Mouse (Mus musculus): ENCODE measurements around the gene Tdg. TPM values are rescaled to one million over a fixed set of nuclear protein-coding genes. Genes with fewer than 3 reads are reported as not detected.

The Tdg gene
- 89.2 to 102 TPM (median 90.4 TPM) in 4 replicates for total RNA-seq (2023; ENCODE audit: inconsistent age)

GRCm38 (mm10) chr10:82629586-82630255, at the start of gene Tdg:
Gene Tdg, plus strand, starts transcription at chr10:82629828.

GRCm38 (mm10) chr10:82622671-82623552, 6.7 kb upstream of the Tdg start, which contains the start of gene 1190007I07Rik:
Gene 1190007I07Rik, minus strand, starts transcription at chr10:82623228.

DNA sequence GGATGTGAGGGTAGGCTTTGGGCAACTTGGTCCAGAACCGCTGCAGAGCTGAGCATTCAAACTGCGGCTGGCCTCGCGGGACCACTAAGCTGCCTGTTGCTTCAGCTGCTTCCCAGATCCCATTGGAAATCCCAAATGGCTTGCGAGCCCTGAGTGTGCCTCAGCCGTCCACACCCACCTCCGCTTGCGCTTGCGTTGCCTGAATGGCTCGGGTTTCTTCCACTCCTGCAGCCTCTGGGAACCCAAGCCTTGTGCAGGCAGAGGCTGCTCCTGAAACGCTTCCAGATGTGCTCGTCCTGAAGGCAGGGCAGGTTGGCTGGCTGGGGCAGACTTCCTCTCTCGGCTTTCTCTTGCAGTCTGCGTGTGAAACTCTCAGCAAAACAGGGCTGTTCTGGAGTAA, 60.9 kb downstream of the Tdg start, which contains the start of gene Glt8d2:
Gene Glt8d2 (minus strand): TSS at position 157 of the 400 bp plus-strand sequence.

GRCm38 (mm10) chr10:82695956-82696355, 66.3 kb downstream of the Tdg start, which contains the start of gene Hcfc2:
Gene Hcfc2, plus strand, starts transcription at chr10:82696160.

Other genes with a start within 250 kb of the Tdg start
- not detected in 4 replicates for gene Gm1553, start 137.2 kb upstream of the Tdg start, total RNA-seq (2023; ENCODE audit: inconsistent age)
- gene 1190007I07Rik, start 6.6 kb upstream of the Tdg start, total RNA-seq (2023; ENCODE audit: inconsistent age): 14.8 to 21.3 TPM (median 17.3 TPM) in 4 replicates
- gene Glt8d2, start 60.8 kb downstream of the Tdg start, total RNA-seq (2023; ENCODE audit: inconsistent age): not detected in 4 replicates
- gene Hcfc2, start 66.3 kb downstream of the Tdg start, total RNA-seq (2023; ENCODE audit: inconsistent age): 24.6 to 29.8 TPM (median 27.3 TPM) in 4 replicates
- gene Nfyb, start 134.3 kb downstream of the Tdg start, total RNA-seq (2023; ENCODE audit: inconsistent age): 28.8 to 39.8 TPM (median 38.0 TPM) in 4 replicates
- gene Txnrd1, start 204.1 kb downstream of the Tdg start, total RNA-seq (2023; ENCODE audit: inconsistent age): 34.8 to 38.8 TPM (median 38.0 TPM) in 4 replicates
- 3.5 to 4.9 TPM (median 4.3 TPM) in 4 replicates for gene Eid3, start 236.8 kb downstream of the Tdg start, total RNA-seq (2023; ENCODE audit: inconsistent age)